Mouse (Mus musculus) G1E (cell line): ENCODE measurements at regions not wholly inside any gene's neighbourhood (a gene's known extent, or its start where the extent isn't known, plus 50 kb on each side); places are given as distances from the start of the nearest gene placed in this dataset.
"Not testable (repeated sequence)": the region's sequence is repeated elsewhere in the genome, so short reads cannot be mapped to it uniquely, and the experiment has no call there.

Experiments
- ATAC-seq: 2 replicates; pipeline ENCODE4 v1.8.0; 2016; ENCODE audit warnings: mild to moderate bottlenecking; ENCODE audit not compliant: insufficient number of reproducible peaks, poor library complexity, low FRiP score, severe bottlenecking; ENCODE audit errors: extremely low read depth
- DNase-seq: peaks from one replicate; pipeline ENCODE4 v3.0.0; 2012; ENCODE audit warnings: low spot score
- H3K27me3 ChIP-seq: 2 replicates; pipeline ENCODE4 v1.6.1; 2012; ENCODE audit warnings: mild to moderate bottlenecking, low read length, inconsistent platforms; ENCODE audit not compliant: insufficient read depth
- H3K36me3 ChIP-seq: replicated peaks from 2 replicates; pipeline ENCODE3; 2012; ENCODE audit warnings: mild to moderate bottlenecking, inconsistent platforms
- H3K4me1 ChIP-seq: 2 replicates; pipeline ENCODE4 v1.6.1; 2012; ENCODE audit warnings: low read depth, low read length, inconsistent platforms, mixed read lengths; ENCODE audit not compliant: insufficient read depth
- H3K4me3 ChIP-seq: 2 replicates; pipeline ENCODE4 v1.5.1; 2012; ENCODE audit warnings: low read depth, mild to moderate bottlenecking, inconsistent platforms, low read length, moderate library complexity, mixed read lengths
- H3K9me3 ChIP-seq: replicated peaks from 2 replicates; pipeline ENCODE4 v1.6.1; 2012; ENCODE audit warnings: inconsistent platforms
- CTCF ChIP-seq: IDR thresholded peaks from 2 replicates; pipeline ENCODE4 v1.5.1; 2012; ENCODE audit warnings: low read depth, low read length, inconsistent platforms, mixed read lengths
- GATA1 ChIP-seq: IDR thresholded peaks from 2 replicates; pipeline ENCODE4 v1.6.1; 2012; ENCODE audit warnings: borderline replicate concordance, low read length, inconsistent platforms, mixed read lengths
- GATA2 ChIP-seq: IDR thresholded peaks from 2 replicates; pipeline ENCODE4 v1.6.1; 2012; ENCODE audit warnings: low read depth, low read length, inconsistent platforms, borderline replicate concordance
- POLR2AphosphoS5 ChIP-seq: IDR thresholded peaks from 2 replicates; pipeline ENCODE4 v1.6.1; 2012; ENCODE audit warnings: low read depth, low read length, inconsistent platforms; ENCODE audit not compliant: insufficient replicate concordance
- TAL1 ChIP-seq: conservative IDR thresholded peaks from 2 replicates; pipeline ENCODE4 v1.6.1; 2012; ENCODE audit warnings: low read depth, low read length, inconsistent platforms, mixed read lengths

DNA sequence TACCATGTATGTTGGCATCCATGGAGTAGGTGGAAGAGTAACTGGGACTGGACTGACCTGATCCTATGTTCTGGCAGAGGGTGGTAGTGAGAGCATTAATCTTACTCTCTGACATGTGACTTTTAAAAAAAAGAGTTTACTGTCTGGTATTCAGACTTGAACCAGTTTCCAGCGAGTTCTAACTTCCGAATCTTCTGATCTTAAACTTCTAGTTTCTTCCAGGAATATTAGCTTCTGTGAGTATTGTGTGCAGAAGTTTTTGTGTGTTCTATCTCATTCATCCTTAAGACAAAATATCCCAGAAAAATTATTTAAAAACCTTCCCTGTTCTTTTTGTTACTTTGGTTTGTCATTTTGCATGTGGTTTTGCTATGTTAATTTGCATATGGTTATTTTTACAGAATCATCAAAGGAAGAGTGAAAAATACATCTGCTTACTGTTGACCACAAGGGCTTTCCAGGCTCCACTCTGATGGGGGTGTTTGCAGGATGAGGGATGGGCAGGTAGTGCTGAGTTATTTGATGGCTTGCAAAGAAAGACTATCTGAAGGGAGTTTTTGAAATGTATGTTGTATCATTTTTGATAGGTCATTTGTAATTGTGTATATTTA lies 187.9 kb upstream of the Trp63 start:
- TF ChIP-seq POLR2AphosphoS5 (no peak), CTCF (no peak), TAL1 (no peak), GATA2 (no peak), GATA1 (no peak)
- Histone ChIP-seq H3K4me1 (no peaks in the 10 kb centered on the region), H3K9me3 (no peaks in the 10 kb centered on the region), H3K36me3 (no peaks in the 10 kb centered on the region), H3K4me3 (no peak overlapping the region), H3K27me3 (no peaks in the 10 kb centered on the region)
- DNase-seq (no peak), ATAC-seq (no peak)

- TF ChIP-seq TAL1 = no peak
- no peak for TF ChIP-seq POLR2AphosphoS5
- TF ChIP-seq GATA1 = no peak
- TF ChIP-seq CTCF = no peak
- no peak for TF ChIP-seq GATA2
- Histone ChIP-seq H3K27me3 (no peaks in the 10 kb centered on the region), H3K36me3 (no peaks in the 10 kb centered on the region), H3K4me1 (no peaks in the 10 kb centered on the region), H3K9me3 (no peaks in the 10 kb centered on the region), H3K4me3 (no peak overlapping the region)
- DNase-seq (no peak), ATAC-seq (no peak)
Measured at GRCm38 (mm10) chr16:25504829-25505228, 178.7 kb upstream of the Trp63 start.

- ATAC-seq = peak; percentile 88
- no peak for DNase-seq
- H3K4me3 ChIP-seq = no peak overlapping the region; the same call in 1 of the 2 replicates
- no peaks in the 10 kb centered on the region for H3K27me3 ChIP-seq
- H3K9me3 ChIP-seq = no peaks in the 10 kb centered on the region
- peaks cover 5% of the 10 kb centered on the region; the same call in 1 of the 2 replicates for H3K4me1 ChIP-seq
- TF ChIP-seq CTCF (no peak), TAL1 (no peak), GATA2 (no peak), GATA1 (no peak)
- H3K36me3 ChIP-seq = no peaks in the 10 kb centered on the region
Measured at GRCm38 (mm10) chr16:25517114-25517868, 166.3 kb upstream of the Trp63 start.

DNA sequence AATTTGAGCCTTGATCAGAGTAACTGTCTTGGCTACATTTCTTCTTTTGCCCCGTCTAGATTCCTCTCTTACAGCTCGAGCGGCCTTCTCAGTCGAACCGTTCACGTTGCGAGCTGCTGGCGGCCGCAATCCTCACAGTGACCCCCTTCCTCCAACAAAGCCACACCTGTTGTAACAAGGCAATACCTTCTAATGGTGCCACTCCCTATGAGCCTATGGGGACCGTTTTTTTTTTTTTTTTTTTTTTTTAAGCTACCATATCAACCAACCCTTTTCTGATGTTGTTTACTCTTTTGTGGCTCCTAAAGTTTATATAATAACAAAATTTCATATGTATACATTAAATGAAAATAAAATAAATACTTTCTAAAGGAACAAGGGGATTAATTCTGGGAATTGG lies 160.4 kb upstream of the Trp63 start:
- H3K9me3 ChIP-seq, H3K27me3 ChIP-seq, DNase-seq, H3K4me1 ChIP-seq, ATAC-seq, H3K4me3 ChIP-seq: not testable (repeated sequence)
- H3K36me3 ChIP-seq = peaks cover 17% of the 10 kb centered on the region

- peaks cover 4% of the 10 kb centered on the region; the same call in 1 of the 2 replicates for H3K9me3 ChIP-seq
- H3K36me3 ChIP-seq = peaks cover 17% of the 10 kb centered on the region
- no peak overlapping the region for H3K4me3 ChIP-seq
- TF ChIP-seq TAL1 = no peak
- H3K4me1 ChIP-seq = peaks cover 2% of the 10 kb centered on the region; the same call in 1 of the 2 replicates
- H3K27me3 ChIP-seq = no peaks in the 10 kb centered on the region
- ATAC-seq = no peak
- no peak for DNase-seq
Measured at GRCm38 (mm10) chr16:25523621-25524020, 159.9 kb upstream of the Trp63 start.

DNA sequence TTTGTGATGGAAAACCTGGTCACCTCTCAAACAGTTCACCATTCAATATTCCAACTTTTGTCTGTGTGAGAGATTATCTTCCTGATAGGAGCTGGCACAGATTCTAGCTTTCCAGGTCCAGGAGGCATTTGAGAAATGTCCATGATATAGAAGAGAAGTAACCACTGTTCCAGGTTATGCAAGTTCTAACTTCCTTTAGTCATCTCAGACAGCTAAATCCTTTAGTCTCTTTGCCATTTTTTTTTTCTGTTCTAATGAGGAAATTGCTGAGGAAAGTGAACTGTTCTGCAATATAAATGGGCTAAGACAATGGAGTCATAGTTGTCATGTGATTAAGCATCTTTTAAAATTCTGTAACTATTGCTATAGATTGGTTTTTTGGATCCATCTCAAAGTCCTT lies 155.7 kb upstream of the Trp63 start:
- peaks cover 2% of the 10 kb centered on the region; the same call in 1 of the 2 replicates for H3K4me1 ChIP-seq
- no peak for TF ChIP-seq GATA2
- no peak for TF ChIP-seq POLR2AphosphoS5
- TF ChIP-seq GATA1 = no peak
- TF ChIP-seq CTCF = no peak
- no peak for TF ChIP-seq TAL1
- H3K9me3 ChIP-seq = peaks cover 4% of the 10 kb centered on the region; the same call in 1 of the 2 replicates
- ATAC-seq (no peak), DNase-seq (no peak)
- peaks cover 17% of the 10 kb centered on the region for H3K36me3 ChIP-seq
- H3K27me3 ChIP-seq = no peaks in the 10 kb centered on the region
- H3K4me3 ChIP-seq = no peak overlapping the region

DNA sequence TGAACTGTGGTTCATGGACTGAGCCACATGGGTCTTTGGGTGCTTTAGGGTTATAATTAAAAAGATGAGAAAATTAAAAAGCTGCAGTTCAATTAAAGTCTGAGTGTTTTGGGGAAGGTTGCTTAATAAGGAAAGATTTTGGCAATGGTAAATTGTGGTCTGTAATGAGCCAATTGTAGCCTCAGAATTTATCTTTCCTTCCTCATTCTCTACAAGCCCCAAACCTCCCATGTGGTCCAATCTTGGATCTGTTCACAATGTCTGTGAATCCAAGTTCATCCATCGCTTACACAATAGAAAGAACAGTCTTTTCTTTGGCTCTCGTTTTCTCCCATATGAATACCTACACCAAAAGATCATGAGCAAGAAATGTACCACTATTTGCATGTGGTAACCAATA lies 155.2 kb upstream of the Trp63 start:
- Histone ChIP-seq H3K27me3 (no peaks in the 10 kb centered on the region), H3K4me3 (no peak overlapping the region), H3K4me1 (peaks cover 2% of the 10 kb centered on the region; the same call in 1 of the 2 replicates), H3K9me3 (peaks cover 4% of the 10 kb centered on the region; the same call in 1 of the 2 replicates), H3K36me3 (peaks cover 14% of the 10 kb centered on the region)
- ATAC-seq (no peak), DNase-seq (no peak)
- TF ChIP-seq GATA1 = no peak
- TF ChIP-seq POLR2AphosphoS5 = no peak
- TF ChIP-seq TAL1 = no peak
- TF ChIP-seq CTCF = no peak
- TF ChIP-seq GATA2 = no peak
